Mouse (Mus musculus): ENCODE results near the gene Xpr1. TPM values are rescaled to one million over a fixed set of nuclear protein-coding genes. Genes with fewer than 3 reads are reported as not detected.

The Xpr1 gene
- polyA plus RNA-seq, 1 experiment: 27.2 TPM

- H3K4me1 ChIP-seq (ENCODE audit: control insufficient read depth, insufficient read depth, low read length): no peaks in the 10 kb centered on the region
- H3K9ac ChIP-seq (ENCODE audit: low read depth, poor library complexity, severe bottlenecking): no peak overlapping the region
- no peak overlapping the region for H3K27ac ChIP-seq (ENCODE audit: insufficient read depth, low read length)
- no peaks in the 10 kb centered on the region for H3K36me3 ChIP-seq (ENCODE audit: control insufficient read depth, insufficient read depth, low read length, poor library complexity, severe bottlenecking)
- H3K27me3 ChIP-seq (ENCODE audit: control insufficient read depth, insufficient read depth, low read length, poor library complexity, severe bottlenecking): no peaks in the 10 kb centered on the region
- H3K9me3 ChIP-seq (replicated peaks; ENCODE audit: control insufficient read depth, insufficient read depth, low read length, poor library complexity, severe bottlenecking): no peaks in the 10 kb centered on the region
- TF ChIP-seq EP300 (IDR thresholded peaks at IDR 0.05; ENCODE audit: insufficient read depth, low read depth, low read length): no peak
- no peak for TF ChIP-seq POLR2A (IDR thresholded peaks at IDR 0.05; ENCODE audit: insufficient read depth, low read length)
- TF ChIP-seq CTCF (IDR thresholded peaks at IDR 0.05; ENCODE audit: low read depth, low read length): no peak
- no peak overlapping the region for H3K4me3 ChIP-seq (ENCODE audit: low read depth, low read length)
These were observed 64.1 kb downstream of the Xpr1 start for GRCm38 (mm10) chr1:155353096-155353495.

- Histone ChIP-seq H3K27ac (ENCODE audit: insufficient read depth, low read length) (no peak overlapping the region), H3K9ac (ENCODE audit: low read depth, poor library complexity, severe bottlenecking) (no peak overlapping the region), H3K27me3 (ENCODE audit: control insufficient read depth, insufficient read depth, low read length, poor library complexity, severe bottlenecking) (no peaks in the 10 kb centered on the region), H3K36me3 (ENCODE audit: control insufficient read depth, insufficient read depth, low read length, poor library complexity, severe bottlenecking) (no peaks in the 10 kb centered on the region), H3K9me3 (replicated peaks; ENCODE audit: control insufficient read depth, insufficient read depth, low read length, poor library complexity, severe bottlenecking) (no peaks in the 10 kb centered on the region), H3K4me3 (ENCODE audit: low read depth, low read length) (no peak overlapping the region), H3K4me1 (ENCODE audit: control insufficient read depth, insufficient read depth, low read length) (no peaks in the 10 kb centered on the region)
- TF ChIP-seq EP300 (IDR thresholded peaks at IDR 0.05; ENCODE audit: insufficient read depth, low read depth, low read length): no peak
- TF ChIP-seq POLR2A (IDR thresholded peaks at IDR 0.05; ENCODE audit: insufficient read depth, low read length): no peak
- no peak for TF ChIP-seq CTCF (IDR thresholded peaks at IDR 0.05; ENCODE audit: low read depth, low read length)
These were observed 65.7 kb downstream of the Xpr1 start for GRCm38 (mm10) chr1:155351527-155351926.

GRCm38 (mm10) chr1:155348491-155348890 lies 68.7 kb downstream of the Xpr1 start:
- no peaks in the 10 kb centered on the region for H3K9me3 ChIP-seq (replicated peaks; ENCODE audit: control insufficient read depth, insufficient read depth, low read length, poor library complexity, severe bottlenecking)
- no peak overlapping the region for H3K4me3 ChIP-seq (ENCODE audit: low read depth, low read length)
- H3K27ac ChIP-seq (ENCODE audit: insufficient read depth, low read length): no peak overlapping the region
- no peaks in the 10 kb centered on the region for H3K36me3 ChIP-seq (ENCODE audit: control insufficient read depth, insufficient read depth, low read length, poor library complexity, severe bottlenecking)
- H3K27me3 ChIP-seq (ENCODE audit: control insufficient read depth, insufficient read depth, low read length, poor library complexity, severe bottlenecking): no peaks in the 10 kb centered on the region
- TF ChIP-seq POLR2A (IDR thresholded peaks at IDR 0.05; ENCODE audit: insufficient read depth, low read length): no peak
- TF ChIP-seq EP300 (IDR thresholded peaks at IDR 0.05; ENCODE audit: insufficient read depth, low read depth, low read length): no peak
- no peak for TF ChIP-seq CTCF (IDR thresholded peaks at IDR 0.05; ENCODE audit: low read depth, low read length)
- no peaks in the 10 kb centered on the region for H3K4me1 ChIP-seq (ENCODE audit: control insufficient read depth, insufficient read depth, low read length)
- H3K9ac ChIP-seq (ENCODE audit: low read depth, poor library complexity, severe bottlenecking): no peak overlapping the region

- H3K36me3 ChIP-seq (ENCODE audit: control insufficient read depth, insufficient read depth, low read length, poor library complexity, severe bottlenecking): no peaks in the 10 kb centered on the region
- H3K27me3 ChIP-seq (ENCODE audit: control insufficient read depth, insufficient read depth, low read length, poor library complexity, severe bottlenecking): no peaks in the 10 kb centered on the region
- H3K27ac ChIP-seq (ENCODE audit: insufficient read depth, low read length): no peak overlapping the region
- H3K4me1 ChIP-seq (ENCODE audit: control insufficient read depth, insufficient read depth, low read length): no peaks in the 10 kb centered on the region
- TF ChIP-seq EP300 (IDR thresholded peaks at IDR 0.05; ENCODE audit: insufficient read depth, low read depth, low read length): no peak
- TF ChIP-seq POLR2A (IDR thresholded peaks at IDR 0.05; ENCODE audit: insufficient read depth, low read length): no peak
- no peak for TF ChIP-seq CTCF (IDR thresholded peaks at IDR 0.05; ENCODE audit: low read depth, low read length)
- H3K9ac ChIP-seq (ENCODE audit: low read depth, poor library complexity, severe bottlenecking): no peak overlapping the region
- no peaks in the 10 kb centered on the region for H3K9me3 ChIP-seq (replicated peaks; ENCODE audit: control insufficient read depth, insufficient read depth, low read length, poor library complexity, severe bottlenecking)
- no peak overlapping the region for H3K4me3 ChIP-seq (ENCODE audit: low read depth, low read length)
These were observed 69.9 kb downstream of the Xpr1 start for GRCm38 (mm10) chr1:155347339-155347738.

GRCm38 (mm10) chr1:155344019-155344418 lies 73.2 kb downstream of the Xpr1 start:
- H3K36me3 ChIP-seq (ENCODE audit: control insufficient read depth, insufficient read depth, low read length, poor library complexity, severe bottlenecking): no peaks in the 10 kb centered on the region

GRCm38 (mm10) chr1:155339622-155340021 lies 77.6 kb downstream of the Xpr1 start:
- no peak overlapping the region for H3K9ac ChIP-seq (ENCODE audit: low read depth, poor library complexity, severe bottlenecking)
- H3K27me3 ChIP-seq (ENCODE audit: control insufficient read depth, insufficient read depth, low read length, poor library complexity, severe bottlenecking): no peaks in the 10 kb centered on the region
- TF ChIP-seq POLR2A (IDR thresholded peaks at IDR 0.05; ENCODE audit: insufficient read depth, low read length) (no peak), CTCF (IDR thresholded peaks at IDR 0.05; ENCODE audit: low read depth, low read length) (no peak), EP300 (IDR thresholded peaks at IDR 0.05; ENCODE audit: insufficient read depth, low read depth, low read length) (no peak)
- H3K9me3 ChIP-seq (replicated peaks; ENCODE audit: control insufficient read depth, insufficient read depth, low read length, poor library complexity, severe bottlenecking): no peaks in the 10 kb centered on the region
- H3K36me3 ChIP-seq (ENCODE audit: control insufficient read depth, insufficient read depth, low read length, poor library complexity, severe bottlenecking): no peaks in the 10 kb centered on the region
- H3K27ac ChIP-seq (ENCODE audit: insufficient read depth, low read length): no peak overlapping the region
- no peaks in the 10 kb centered on the region for H3K4me1 ChIP-seq (ENCODE audit: control insufficient read depth, insufficient read depth, low read length)
- no peak overlapping the region for H3K4me3 ChIP-seq (ENCODE audit: low read depth, low read length)

More at GRCm38 (mm10) chr1:155344019-155344418, 73.2 kb downstream of the Xpr1 start:
- H3K4me1 ChIP-seq (ENCODE audit: control insufficient read depth, insufficient read depth, low read length): no peaks in the 10 kb centered on the region
- no peak overlapping the region for H3K4me3 ChIP-seq (ENCODE audit: low read depth, low read length)
- H3K27me3 ChIP-seq (ENCODE audit: control insufficient read depth, insufficient read depth, low read length, poor library complexity, severe bottlenecking): no peaks in the 10 kb centered on the region
- no peak overlapping the region for H3K27ac ChIP-seq (ENCODE audit: insufficient read depth, low read length)
- no peak for TF ChIP-seq POLR2A (IDR thresholded peaks at IDR 0.05; ENCODE audit: insufficient read depth, low read length)
- TF ChIP-seq EP300 (IDR thresholded peaks at IDR 0.05; ENCODE audit: insufficient read depth, low read depth, low read length): no peak
- no peak for TF ChIP-seq CTCF (IDR thresholded peaks at IDR 0.05; ENCODE audit: low read depth, low read length)
- no peak overlapping the region for H3K9ac ChIP-seq (ENCODE audit: low read depth, poor library complexity, severe bottlenecking)
- no peaks in the 10 kb centered on the region for H3K9me3 ChIP-seq (replicated peaks; ENCODE audit: control insufficient read depth, insufficient read depth, low read length, poor library complexity, severe bottlenecking)

All from ES-Bruce4 (cell line).